In the genomic region with DNA sequence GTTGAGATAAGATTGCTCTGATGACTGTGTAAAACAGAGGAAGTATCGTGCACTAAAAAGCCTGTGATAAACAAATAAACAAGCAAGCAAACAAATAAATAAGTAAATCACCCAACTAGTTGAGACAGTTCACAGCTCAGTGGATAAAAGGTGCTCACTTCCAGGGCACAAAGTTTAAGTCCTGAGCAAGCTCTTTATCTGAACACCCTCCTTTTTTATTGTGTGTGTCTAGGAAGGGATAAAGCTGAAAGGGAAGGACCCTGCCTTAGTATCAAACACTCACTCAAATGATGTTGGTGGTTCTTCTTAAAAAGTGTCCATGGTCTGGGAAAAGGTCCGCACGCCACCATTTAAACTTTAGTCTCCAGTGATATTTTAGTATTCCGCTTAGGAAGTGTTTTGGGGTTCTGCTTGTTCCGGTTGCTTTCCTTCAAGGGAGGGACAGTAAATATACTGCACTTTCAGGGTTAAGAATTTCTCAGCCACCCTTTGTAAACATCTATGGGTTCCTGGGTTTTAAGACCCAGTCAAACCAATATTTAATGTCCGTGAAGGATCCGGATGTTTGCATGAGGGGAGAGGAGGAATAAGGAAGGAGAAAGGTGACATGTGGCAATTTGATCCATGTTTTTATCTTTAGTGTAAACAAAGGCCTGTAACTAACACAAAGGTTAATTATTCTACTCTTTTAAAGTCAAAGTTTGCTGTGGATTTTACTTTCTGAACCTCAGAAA, we compare ENCODE assay signal across 15 mouse cellular contexts.
"Had no signal": no experiment of that assay in that cellular context is flagged by ENCODE, and none has a peak within 500 bp of the region (broad histone marks: within the 10 kb centered on the region; RNA-seq: fewer than 3 reads in every experiment).

No protein-coding gene starts in this region.

- H3K4me1 ChIP-seq: limb, embryonic 15.5 days; liver, embryonic 12.5 days; midbrain, embryonic 15.5 days; neural tube, embryonic 12.5 days had no signal

- H3K9ac ChIP-seq: limb, embryonic 15.5 days; liver, embryonic 12.5 days; lung, embryonic 14.5 days; midbrain, embryonic 15.5 days; neural tube, embryonic 12.5 days had no signal

- ATAC-seq: hindbrain, postnatal 0 days; liver, embryonic 12.5 days; midbrain, embryonic 15.5 days had no signal

- H3K27me3 ChIP-seq: limb, embryonic 15.5 days; liver, embryonic 12.5 days; midbrain, embryonic 15.5 days; neural tube, embryonic 12.5 days had no signal

- H3K4me3 ChIP-seq: limb, embryonic 15.5 days; liver, embryonic 12.5 days; megakaryocyte, embryonic 14.5 days; midbrain, embryonic 15.5 days; neural tube, embryonic 12.5 days had no signal

- H3K4me2 ChIP-seq: limb, embryonic 15.5 days; liver, embryonic 12.5 days; lung, embryonic 14.5 days; midbrain, embryonic 11.5 days; midbrain, embryonic 15.5 days; neural tube, embryonic 12.5 days had no signal

- DNase-seq: kidney, adult 8-10 months; layer of hippocampus, adult 9-11 months; layer of hippocampus, postnatal 36 days; lung, embryonic 14.5 days; lung, postnatal 10 days; retina, postnatal 1 day; right cerebral cortex, postnatal 4 days had no signal

- H3K27ac ChIP-seq: hindbrain, postnatal 0 days; limb, embryonic 15.5 days; liver, embryonic 12.5 days; macrophage; midbrain, embryonic 15.5 days; neural tube, embryonic 12.5 days had no signal

- H3K36me3 ChIP-seq: limb, embryonic 15.5 days; liver, embryonic 12.5 days; midbrain, embryonic 15.5 days; neural tube, embryonic 12.5 days had no signal

- H3K9me3 ChIP-seq: limb, embryonic 15.5 days; liver, embryonic 12.5 days; megakaryocyte, embryonic 14.5 days; midbrain, embryonic 15.5 days; neural tube, embryonic 12.5 days had no signal
